Mouse (Mus musculus): ENCODE data around the gene Cadps. TPM values are rescaled to one million over a fixed set of nuclear protein-coding genes. Genes with fewer than 3 reads are reported as not detected.

The Cadps gene
- polyA plus RNA-seq, 1 experiment from 2014 or later, result 12.6 TPM

DNA sequence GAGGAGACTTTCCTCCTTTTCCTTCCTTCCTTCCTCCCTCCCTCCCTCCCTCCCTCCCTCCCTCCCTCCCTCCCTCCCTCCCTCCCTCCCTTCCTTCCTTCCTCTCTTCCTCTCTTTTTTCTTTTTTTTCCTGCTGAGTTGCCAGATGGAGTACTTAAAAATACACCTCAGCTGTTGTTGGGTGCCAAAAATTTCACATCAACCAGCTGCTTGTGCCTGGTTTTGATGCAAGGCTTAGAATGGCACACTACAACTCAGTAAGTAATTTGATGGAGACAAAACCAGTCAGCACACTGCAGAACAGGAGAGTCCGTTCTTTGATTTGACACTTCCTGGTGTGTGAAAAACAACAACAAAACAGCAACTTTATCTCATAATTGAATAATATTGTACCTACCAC is 42.9 kb downstream of the Cadps start:
- H3K27ac ChIP-seq (ENCODE audit: low read depth, low read length), result no peak overlapping the region
- H3K9me3 ChIP-seq (ENCODE audit: control insufficient read depth, low read length), result no peaks in the 10 kb centered on the region
- H3K4me3 ChIP-seq (ENCODE audit: low read depth, low read length), result no peak overlapping the region
- no peaks in the 10 kb centered on the region for H3K4me1 ChIP-seq (ENCODE audit: control insufficient read depth, insufficient read depth, low read length)
- H3K36me3 ChIP-seq (ENCODE audit: control insufficient read depth, insufficient read depth, low read length), result no peaks in the 10 kb centered on the region
- no peaks in the 10 kb centered on the region for H3K27me3 ChIP-seq (ENCODE audit: control insufficient read depth, insufficient read depth, low read length)
- H3K9ac ChIP-seq (ENCODE audit: low read length), result no peak overlapping the region
- DNase-seq (ENCODE audit: low spot score, missing footprints), result no peak
- no peak for ATAC-seq (ENCODE audit: low FRiP score)
- H3K4me2 ChIP-seq, result no peak overlapping the region
- 84% methylated on average over 1 of the region's 1 CpGs for WGBS

DNA sequence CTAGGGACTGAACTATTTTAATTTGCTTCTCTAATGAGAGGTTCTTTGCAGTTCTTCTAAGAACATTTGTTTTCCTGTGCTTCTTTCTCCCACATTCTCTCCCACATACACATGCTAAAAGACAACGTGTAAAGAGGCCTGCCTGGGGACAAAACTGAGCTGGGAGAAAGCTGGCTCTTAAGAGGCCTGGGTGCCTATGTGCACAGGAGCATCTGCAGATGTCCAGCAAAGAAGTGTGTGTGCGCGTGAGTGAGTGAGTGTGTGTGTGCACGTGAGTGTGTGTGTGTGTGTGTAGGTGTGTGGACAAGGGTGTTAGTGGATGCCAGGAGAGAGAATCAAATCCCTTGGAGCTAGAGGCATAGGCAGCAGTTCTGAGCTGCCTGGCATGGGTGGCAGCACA is 44.9 kb downstream of the Cadps start:
- H3K4me2 ChIP-seq, result no peak overlapping the region
- DNase-seq (ENCODE audit: low spot score, missing footprints), result no peak
- WGBS, result 86% methylated on average over 4 of the region's 4 CpGs
- H3K4me3 ChIP-seq (ENCODE audit: low read depth, low read length), result no peak overlapping the region
- no peak overlapping the region for H3K9ac ChIP-seq (ENCODE audit: low read length)
- H3K36me3 ChIP-seq (ENCODE audit: control insufficient read depth, insufficient read depth, low read length), result no peaks in the 10 kb centered on the region
- ATAC-seq (ENCODE audit: low FRiP score), result no peak
- H3K27ac ChIP-seq (ENCODE audit: low read depth, low read length), result no peak overlapping the region
- no peaks in the 10 kb centered on the region for H3K27me3 ChIP-seq (ENCODE audit: control insufficient read depth, insufficient read depth, low read length)
- no peaks in the 10 kb centered on the region for H3K4me1 ChIP-seq (ENCODE audit: control insufficient read depth, insufficient read depth, low read length)
- no peaks in the 10 kb centered on the region for H3K9me3 ChIP-seq (ENCODE audit: control insufficient read depth, low read length)

DNA sequence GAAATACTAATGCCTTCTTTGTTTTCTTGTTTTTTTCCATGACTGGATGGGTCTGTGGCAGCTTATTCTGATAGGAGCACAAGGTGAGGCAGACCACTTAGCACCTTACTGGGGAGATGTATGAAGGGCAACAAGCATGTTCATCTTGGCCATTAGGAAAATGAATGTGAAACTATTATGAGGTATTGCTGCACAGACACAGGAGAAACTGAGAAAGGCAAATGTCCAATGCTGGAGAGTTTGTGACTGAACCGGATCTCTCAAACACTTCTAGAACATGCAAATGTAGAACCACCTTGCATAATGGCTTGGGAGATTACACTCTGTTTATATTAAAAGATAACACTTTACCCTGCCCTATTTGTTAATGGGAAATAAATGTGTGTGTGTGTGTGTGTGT is 54.0 kb downstream of the Cadps start:
- 92% methylated on average over 1 of the region's 1 CpGs for WGBS
- Histone ChIP-seq H3K9ac (ENCODE audit: low read length) (no peak overlapping the region), H3K36me3 (ENCODE audit: control insufficient read depth, insufficient read depth, low read length) (no peaks in the 10 kb centered on the region), H3K27ac (ENCODE audit: low read depth, low read length) (no peak overlapping the region), H3K4me1 (ENCODE audit: control insufficient read depth, insufficient read depth, low read length) (no peaks in the 10 kb centered on the region), H3K4me2 (no peak overlapping the region), H3K4me3 (ENCODE audit: low read depth, low read length) (no peak overlapping the region), H3K27me3 (ENCODE audit: control insufficient read depth, insufficient read depth, low read length) (no peaks in the 10 kb centered on the region), H3K9me3 (ENCODE audit: control insufficient read depth, low read length) (no peaks in the 10 kb centered on the region)
- ATAC-seq (ENCODE audit: low FRiP score) (no peak), DNase-seq (ENCODE audit: low spot score, missing footprints) (no peak)

DNA sequence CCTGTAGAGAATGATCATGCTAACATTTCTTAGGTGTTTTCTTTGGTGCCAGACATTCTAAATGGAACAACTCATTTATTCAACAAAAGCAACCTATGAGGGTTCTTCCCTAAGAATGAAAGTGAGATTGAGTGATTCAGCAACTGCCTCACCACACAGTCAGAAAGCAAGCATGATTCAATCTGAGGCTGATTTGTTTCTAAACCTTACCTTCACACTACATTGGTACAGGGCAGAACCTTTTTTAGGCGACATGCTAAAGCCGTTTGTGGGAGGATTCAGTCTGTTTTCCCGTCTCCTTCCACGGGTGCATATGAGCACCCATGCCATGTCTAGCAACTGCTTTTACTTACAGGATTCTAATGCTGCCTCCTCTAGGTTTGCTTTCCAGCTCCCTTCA is 69.6 kb downstream of the Cadps start:
- Histone ChIP-seq H3K27ac (ENCODE audit: low read depth, low read length) (no peak overlapping the region), H3K4me3 (ENCODE audit: low read depth, low read length) (no peak overlapping the region)
- ATAC-seq (ENCODE audit: low FRiP score), result no peak

DNA sequence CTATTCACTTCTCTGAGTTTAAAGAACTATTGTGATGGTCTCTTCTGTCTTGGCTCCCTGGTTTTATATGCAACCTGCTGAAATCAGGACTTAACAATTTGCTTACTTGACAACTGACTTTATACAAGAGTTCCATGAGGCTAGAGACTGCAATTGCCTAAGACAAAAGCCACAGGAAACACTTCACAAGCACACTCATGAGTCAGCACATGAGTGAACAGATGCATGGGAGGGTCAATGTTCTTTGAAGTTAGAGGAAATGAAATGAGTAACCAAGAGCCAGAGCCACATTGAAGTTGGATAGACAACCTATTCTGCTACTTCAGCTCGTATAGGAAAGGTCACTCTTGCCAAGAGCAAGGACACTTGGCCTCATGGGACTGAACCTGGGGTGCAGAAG is 71.1 kb downstream of the Cadps start:
- no peak overlapping the region for H3K4me3 ChIP-seq (ENCODE audit: low read depth, low read length)
- no peak overlapping the region for H3K27ac ChIP-seq (ENCODE audit: low read depth, low read length)
- no peaks in the 10 kb centered on the region for H3K27me3 ChIP-seq (ENCODE audit: control insufficient read depth, insufficient read depth, low read length)
- no peaks in the 10 kb centered on the region for H3K36me3 ChIP-seq (ENCODE audit: control insufficient read depth, insufficient read depth, low read length)
- ATAC-seq (ENCODE audit: low FRiP score), result no peak
- no peak for DNase-seq (ENCODE audit: low spot score, missing footprints)
- no peaks in the 10 kb centered on the region for H3K4me1 ChIP-seq (ENCODE audit: control insufficient read depth, insufficient read depth, low read length)
- WGBS, result 81% methylated on average over 1 of the region's 1 CpGs
- no peak overlapping the region for H3K4me2 ChIP-seq
- no peaks in the 10 kb centered on the region for H3K9me3 ChIP-seq (ENCODE audit: control insufficient read depth, low read length)
- H3K9ac ChIP-seq (ENCODE audit: low read length), result no peak overlapping the region

More for the DNA sequence above, 69.6 kb downstream of the Cadps start:
- Histone ChIP-seq H3K9me3 (ENCODE audit: control insufficient read depth, low read length) (no peaks in the 10 kb centered on the region), H3K4me1 (ENCODE audit: control insufficient read depth, insufficient read depth, low read length) (no peaks in the 10 kb centered on the region), H3K36me3 (ENCODE audit: control insufficient read depth, insufficient read depth, low read length) (no peaks in the 10 kb centered on the region), H3K27me3 (ENCODE audit: control insufficient read depth, insufficient read depth, low read length) (no peaks in the 10 kb centered on the region), H3K4me2 (no peak overlapping the region), H3K9ac (ENCODE audit: low read length) (no peak overlapping the region)
- DNase-seq (ENCODE audit: low spot score, missing footprints), result no peak
- WGBS, result 95% methylated on average over 4 of the region's 4 CpGs

DNA sequence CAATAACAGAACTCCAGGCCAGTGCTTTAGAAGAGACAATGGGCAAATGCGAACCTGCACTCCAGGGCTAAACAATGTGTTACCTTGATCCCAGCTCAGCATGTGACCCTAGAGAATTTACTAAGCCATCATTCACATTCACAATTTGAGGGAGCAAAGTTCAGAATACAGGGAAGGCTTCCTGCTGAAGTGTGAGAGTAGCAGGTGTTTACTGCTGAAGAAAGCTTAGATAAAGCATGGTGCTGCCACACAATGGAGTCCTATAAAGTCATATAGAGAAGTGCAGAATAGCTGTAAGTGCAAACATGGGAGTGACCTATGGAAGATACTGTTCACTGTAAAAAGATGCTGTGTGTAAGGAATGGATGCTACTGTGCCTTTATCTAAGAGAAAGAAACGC is 91.9 kb downstream of the Cadps start:
- no peak overlapping the region for H3K27ac ChIP-seq (ENCODE audit: low read depth, low read length)
- DNase-seq (ENCODE audit: low spot score, missing footprints) (no peak), ATAC-seq (ENCODE audit: low FRiP score) (no peak)
- no peak overlapping the region for H3K4me2 ChIP-seq
- no peaks in the 10 kb centered on the region for H3K36me3 ChIP-seq (ENCODE audit: control insufficient read depth, insufficient read depth, low read length)
- 78% methylated on average over 2 of the region's 2 CpGs for WGBS
- H3K4me1 ChIP-seq (ENCODE audit: control insufficient read depth, insufficient read depth, low read length), result no peaks in the 10 kb centered on the region
- H3K27me3 ChIP-seq (ENCODE audit: control insufficient read depth, insufficient read depth, low read length), result no peaks in the 10 kb centered on the region
- H3K9me3 ChIP-seq (ENCODE audit: control insufficient read depth, low read length), result no peaks in the 10 kb centered on the region
- no peak overlapping the region for H3K9ac ChIP-seq (ENCODE audit: low read length)
- no peak overlapping the region for H3K4me3 ChIP-seq (ENCODE audit: low read depth, low read length)

- Histone ChIP-seq H3K4me1 (ENCODE audit: control insufficient read depth, insufficient read depth, low read length) (no peaks in the 10 kb centered on the region), H3K27me3 (ENCODE audit: control insufficient read depth, insufficient read depth, low read length) (no peaks in the 10 kb centered on the region), H3K4me3 (ENCODE audit: low read depth, low read length) (no peak overlapping the region), H3K36me3 (ENCODE audit: control insufficient read depth, insufficient read depth, low read length) (no peaks in the 10 kb centered on the region), H3K4me2 (no peak overlapping the region), H3K9ac (ENCODE audit: low read length) (no peak overlapping the region), H3K9me3 (ENCODE audit: control insufficient read depth, low read length) (no peaks in the 10 kb centered on the region), H3K27ac (ENCODE audit: low read depth, low read length) (no peak overlapping the region)
- DNase-seq (ENCODE audit: low spot score, missing footprints), result no peak
- WGBS, result 78% methylated on average over 1 of the region's 1 CpGs
- ATAC-seq (ENCODE audit: low FRiP score), result no peak
Observed at GRCm38 (mm10) chr14:12722452-12723194, 100.3 kb downstream of the Cadps start.

- Histone ChIP-seq H3K36me3 (ENCODE audit: control insufficient read depth, insufficient read depth, low read length) (no peaks in the 10 kb centered on the region), H3K4me1 (ENCODE audit: control insufficient read depth, insufficient read depth, low read length) (no peaks in the 10 kb centered on the region), H3K27me3 (ENCODE audit: control insufficient read depth, insufficient read depth, low read length) (no peaks in the 10 kb centered on the region), H3K9me3 (ENCODE audit: control insufficient read depth, low read length) (no peaks in the 10 kb centered on the region), H3K9ac (ENCODE audit: low read length) (no peak overlapping the region), H3K4me3 (ENCODE audit: low read depth, low read length) (no peak overlapping the region), H3K4me2 (no peak overlapping the region), H3K27ac (ENCODE audit: low read depth, low read length) (no peak overlapping the region)
- no peak for DNase-seq (ENCODE audit: low spot score, missing footprints)
- 49% methylated on average over 3 of the region's 3 CpGs for WGBS
- ATAC-seq (ENCODE audit: low FRiP score), result no peak
Observed at GRCm38 (mm10) chr14:12718766-12719165, 104.1 kb downstream of the Cadps start.

DNA sequence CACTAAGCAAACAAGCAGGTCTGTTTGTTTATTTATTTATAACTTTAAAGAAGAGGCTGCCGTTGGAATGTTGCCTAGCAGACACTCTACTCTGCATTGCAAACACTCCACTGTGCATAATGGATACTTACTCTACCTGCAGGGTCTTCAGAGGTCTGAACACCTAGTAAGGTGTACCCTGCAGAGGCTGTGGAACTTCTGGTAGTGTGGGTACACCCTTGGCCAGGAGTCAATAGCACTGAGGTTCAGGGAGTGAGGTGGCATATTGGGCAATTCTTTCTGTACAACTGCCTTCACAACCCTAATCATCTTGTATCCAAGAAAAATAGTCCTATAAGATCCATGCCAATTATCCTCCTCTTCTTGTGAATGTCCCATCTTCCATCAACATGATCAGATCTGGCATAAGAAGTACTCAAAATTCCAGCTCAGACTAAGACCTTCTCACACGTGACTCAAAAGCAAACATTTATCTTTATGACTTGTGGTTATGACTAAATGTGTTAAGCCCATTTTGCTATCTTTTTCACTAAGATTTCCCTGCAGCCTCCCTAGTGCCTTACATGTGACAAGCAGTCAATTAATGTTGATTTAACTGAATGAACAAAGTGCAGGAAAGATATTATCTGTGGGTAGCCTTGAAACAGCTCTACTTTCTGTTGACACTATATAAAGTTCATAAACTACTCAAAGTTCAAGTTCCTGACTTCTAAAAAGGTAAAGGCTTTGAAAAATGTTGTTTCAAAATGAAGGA is 106.8 kb downstream of the Cadps start:
- WGBS, result 79% methylated on average over 2 of the region's 2 CpGs
- no peak for DNase-seq (ENCODE audit: low spot score, missing footprints)
- H3K4me3 ChIP-seq (ENCODE audit: low read depth, low read length), result no peak overlapping the region
- H3K4me2 ChIP-seq, result no peak overlapping the region
- H3K4me1 ChIP-seq (ENCODE audit: control insufficient read depth, insufficient read depth, low read length), result no peaks in the 10 kb centered on the region
- no peaks in the 10 kb centered on the region for H3K27me3 ChIP-seq (ENCODE audit: control insufficient read depth, insufficient read depth, low read length)
- no peak overlapping the region for H3K9ac ChIP-seq (ENCODE audit: low read length)
- no peak overlapping the region for H3K27ac ChIP-seq (ENCODE audit: low read depth, low read length)
- H3K36me3 ChIP-seq (ENCODE audit: control insufficient read depth, insufficient read depth, low read length), result no peaks in the 10 kb centered on the region
- ATAC-seq (ENCODE audit: low FRiP score), result no peak
- H3K9me3 ChIP-seq (ENCODE audit: control insufficient read depth, low read length), result no peaks in the 10 kb centered on the region

Measured in midbrain, embryonic 11.5 days (tissue).